Mouse (Mus musculus) midbrain, embryonic 16.5 days (tissue): ENCODE results near the gene Psenen. TPM values are rescaled to one million over a fixed set of nuclear protein-coding genes. Genes with fewer than 3 reads are reported as not detected.

Source experiments
- ATAC-seq: fragments of 200-750 bp; cut with Nextera tagmentation; 2 replicates; pipeline ENCODE4 v1.8.0; 2017; ENCODE audit warnings: moderate TSS enrichment
- H3K27ac ChIP-seq: fragments of 300-500 bp; sonication (generic); 2 replicates; pipeline ENCODE4 v1.5.1; 2014; ENCODE audit warnings: mild to moderate bottlenecking, low read length, mixed read lengths
- H3K27me3 ChIP-seq: fragments of 300-500 bp; sonication (generic); 2 replicates; pipeline ENCODE4 v1.6.1; 2014; ENCODE audit warnings: low read depth, low read length, mixed read lengths; ENCODE audit not compliant: control insufficient read depth, insufficient read depth
- H3K36me3 ChIP-seq: fragments of 300-500 bp; sonication (generic); 2 replicates; pipeline ENCODE4 v1.6.1; 2014; ENCODE audit warnings: mild to moderate bottlenecking, low read length, moderate library complexity, mixed read lengths; ENCODE audit not compliant: control insufficient read depth, insufficient read depth
- H3K4me1 ChIP-seq: fragments of 300-500 bp; sonication (generic); 2 replicates; pipeline ENCODE4 v1.6.1; 2014; ENCODE audit warnings: mild to moderate bottlenecking, low read length, mixed read lengths; ENCODE audit not compliant: control insufficient read depth, insufficient read depth
- H3K4me2 ChIP-seq: fragments of 300-500 bp; sonication (generic); 2 replicates; pipeline ENCODE4 v1.6.1; 2014; ENCODE audit warnings: mild to moderate bottlenecking, low read length, mixed read lengths
- H3K4me3 ChIP-seq: fragments of 300-500 bp; sonication (generic); 2 replicates; pipeline ENCODE4 v1.5.1; 2014; ENCODE audit warnings: low read depth, mild to moderate bottlenecking, low read length, moderate library complexity, mixed read lengths
- H3K9ac ChIP-seq: fragments of 300-500 bp; sonication (generic); 2 replicates; pipeline ENCODE4 v1.6.1; 2014; ENCODE audit warnings: low read depth, low read length, mixed read lengths
- H3K9me3 ChIP-seq: fragments of 300-500 bp; sonication (generic); replicated peaks from 2 replicates; pipeline ENCODE4 v1.6.1; 2014; ENCODE audit warnings: mild to moderate bottlenecking, low read length, mixed read lengths; ENCODE audit not compliant: control insufficient read depth, poor library complexity, severe bottlenecking
- WGBS: fragments of 180-500 bp; shearing (Covaris S2); extraction: QIAGEN DNeasy Blood & Tissue Kit; methylation state at CpG from one replicate; pipeline ENCODE4 v1.1.7; 2014; 5-methylcytosine and 5-hydroxymethylcytosine counted together
- polyA plus RNA-seq: library from polyadenylated mRNA; unstranded; fragments of >200 nt; fragmentation: Nextera tagmentation; extraction: Ambion mirVana; gene quantifications from 2 replicates; pipeline ENCODE4 v1.2.1, GENCODE M21; 2015

Psenen gene
- polyA plus RNA-seq, 1 experiment from 2014 or later, result 116 TPM

GRCm38 (mm10) chr7:30559443-30559954 lies 3.9 kb downstream of the Psenen start, which contains the start of gene Lin37:
Gene Lin37 (minus strand): TSS chr7:30559838.
- Histone ChIP-seq H3K9ac (peak within 1 kb of the TSS; percentile 72), H3K9me3 (no peaks in the 10 kb centered on the region), H3K4me1 (peaks cover 28% of the 10 kb centered on the region), H3K4me3 (peak within 1 kb of the TSS; percentile 65), H3K36me3 (peaks cover 19% of the 10 kb centered on the region), H3K4me2 (peak within 1 kb of the TSS; percentile 92), H3K27ac (peak within 1 kb of the TSS; percentile 72), H3K27me3 (no peaks in the 10 kb centered on the region)
- under 1% methylated on average over 20 of the region's 20 CpGs for whole genome bisulfite sequencing
- ATAC-seq, result peak; percentile 88

- Histone ChIP-seq H3K4me3 (peak overlapping the region; percentile 65), H3K9me3 (no peaks in the 10 kb centered on the region), H3K36me3 (peaks cover 19% of the 10 kb centered on the region), H3K4me1 (peaks cover 23% of the 10 kb centered on the region), H3K27ac (peak overlapping the region; percentile 72; the same call in 1 of the 2 replicates), H3K4me2 (peak overlapping the region; percentile 92), H3K9ac (peak overlapping the region; percentile 72), H3K27me3 (no peaks in the 10 kb centered on the region)
- ATAC-seq, result peak; percentile 9; the same call in 1 of the 2 replicates
- WGBS, result 15% methylated on average over 12 of the region's 12 CpGs
These were observed 4.6 kb downstream of the Psenen start for GRCm38 (mm10) chr7:30558656-30559442.

- 85% methylated on average over 13 of the region's 13 CpGs for WGBS
- no peak overlapping the region for H3K4me3 ChIP-seq
- H3K27me3 ChIP-seq, result no peaks in the 10 kb centered on the region
- H3K9me3 ChIP-seq, result no peaks in the 10 kb centered on the region
- peaks cover 19% of the 10 kb centered on the region for H3K36me3 ChIP-seq
- no peak for ATAC-seq
- no peak overlapping the region; the same call in 1 of the 2 replicates for H3K9ac ChIP-seq
- H3K4me1 ChIP-seq, result peaks cover 28% of the 10 kb centered on the region
- H3K4me2 ChIP-seq, result peak overlapping the region; percentile 92; the same call in 1 of the 2 replicates
- no peak overlapping the region for H3K27ac ChIP-seq
These were observed 5.4 kb downstream of the Psenen start for GRCm38 (mm10) chr7:30557901-30558514.

DNA sequence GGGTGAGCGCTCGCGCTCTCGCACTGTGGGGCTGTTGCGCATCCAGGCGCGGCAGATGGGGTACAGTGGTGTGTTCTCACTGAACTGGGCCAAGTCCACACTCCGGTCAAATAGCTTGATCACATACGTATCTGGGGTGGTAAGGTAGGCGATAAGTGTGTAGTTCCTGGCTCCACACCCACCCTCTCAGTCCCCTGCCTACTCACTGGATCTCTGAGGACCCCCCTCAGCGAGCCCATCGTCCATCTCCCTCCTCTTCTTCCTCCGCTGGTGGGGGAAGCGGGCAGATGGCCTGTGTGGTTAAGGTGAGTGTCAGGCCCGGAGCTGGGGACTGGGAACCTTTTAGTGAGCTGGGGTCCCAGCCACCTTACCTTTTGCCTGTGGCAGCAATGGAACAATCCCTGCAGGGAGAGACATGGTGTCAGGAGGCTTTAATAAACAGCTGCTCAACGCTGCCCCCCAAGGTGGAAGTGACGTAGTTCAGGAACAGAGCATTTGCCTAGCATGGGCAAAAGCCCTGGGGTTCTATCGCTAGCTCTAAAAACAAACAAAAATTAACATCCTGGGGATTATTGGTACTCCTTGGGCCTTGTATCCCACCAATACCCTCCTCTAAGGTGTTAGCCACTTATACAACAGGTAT lies 6.4 kb downstream of the Psenen start:
- peaks cover 28% of the 10 kb centered on the region for H3K4me1 ChIP-seq
- H3K27ac ChIP-seq, result no peak overlapping the region
- 93% methylated on average over 18 of the region's 18 CpGs for WGBS
- no peak overlapping the region for H3K4me3 ChIP-seq
- no peak overlapping the region for H3K9ac ChIP-seq
- H3K4me2 ChIP-seq, result no peak overlapping the region
- ATAC-seq, result no peak
- no peaks in the 10 kb centered on the region for H3K27me3 ChIP-seq
- no peaks in the 10 kb centered on the region for H3K9me3 ChIP-seq
- peaks cover 19% of the 10 kb centered on the region for H3K36me3 ChIP-seq

DNA sequence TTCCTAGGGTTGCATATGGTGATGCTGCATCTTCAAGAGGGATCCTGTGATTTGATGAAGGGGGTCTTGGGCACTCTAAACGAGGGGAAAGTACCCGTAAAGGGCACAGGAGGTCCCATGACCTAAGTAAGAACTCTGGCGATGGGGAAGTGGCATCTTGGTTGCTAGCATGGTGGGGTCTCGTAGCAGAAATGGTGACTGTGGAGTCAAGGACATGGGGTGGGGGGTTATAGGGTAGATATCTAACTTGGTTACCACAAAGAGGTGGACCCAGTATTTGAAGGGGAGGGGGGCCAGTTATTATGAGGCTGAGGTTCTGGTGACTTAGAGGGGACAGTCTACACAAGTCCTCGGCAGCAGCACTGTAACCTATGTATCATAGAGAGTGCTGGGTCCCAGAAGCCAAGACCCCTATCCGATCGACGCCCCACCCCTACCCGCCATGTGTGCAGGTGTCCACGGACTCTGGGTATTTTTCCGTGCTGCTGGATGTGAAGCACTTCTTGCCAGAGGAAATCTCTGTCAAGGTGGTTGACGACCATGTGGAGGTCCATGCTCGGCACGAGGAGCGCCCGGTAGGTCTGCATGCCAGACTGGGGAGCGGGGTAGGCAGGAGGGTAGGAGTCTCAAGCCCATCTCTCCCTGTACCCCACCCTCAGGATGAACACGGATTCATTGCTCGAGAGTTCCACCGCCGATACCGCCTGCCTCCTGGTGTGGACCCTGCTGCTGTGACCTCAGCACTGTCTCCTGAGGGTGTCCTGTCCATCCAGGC lies 9.4 kb downstream of the Psenen start:
- WGBS, result 86% methylated on average over 22 of the region's 22 CpGs
- ATAC-seq, result no peak
- peaks cover 19% of the 10 kb centered on the region for H3K36me3 ChIP-seq
- no peaks in the 10 kb centered on the region for H3K9me3 ChIP-seq
- H3K9ac ChIP-seq, result no peak overlapping the region
- peaks cover 21% of the 10 kb centered on the region for H3K4me1 ChIP-seq
- H3K27me3 ChIP-seq, result no peaks in the 10 kb centered on the region
- H3K4me3 ChIP-seq, result no peak overlapping the region
- H3K27ac ChIP-seq, result no peak overlapping the region
- H3K4me2 ChIP-seq, result peak overlapping the region; percentile 88; the same call in 1 of the 2 replicates

- ATAC-seq, result no peak
- Histone ChIP-seq H3K4me2 (peak overlapping the region; percentile 88), H3K27me3 (no peaks in the 10 kb centered on the region), H3K27ac (peak overlapping the region; percentile 79), H3K4me1 (peaks cover 12% of the 10 kb centered on the region), H3K9ac (peak overlapping the region; percentile 65), H3K4me3 (peak overlapping the region; percentile 54), H3K9me3 (no peaks in the 10 kb centered on the region), H3K36me3 (peaks cover 19% of the 10 kb centered on the region)
- WGBS, result 7% methylated on average over 23 of the region's 23 CpGs
These were observed 10.3 kb downstream of the Psenen start for GRCm38 (mm10) chr7:30553021-30553589.

- Histone ChIP-seq H3K9me3 (no peaks in the 10 kb centered on the region), H3K4me3 (peak within 1 kb of the TSS; percentile 54), H3K36me3 (peaks cover 19% of the 10 kb centered on the region), H3K4me2 (peak within 1 kb of the TSS; percentile 88), H3K27ac (peak within 1 kb of the TSS; percentile 93), H3K9ac (peak within 1 kb of the TSS; percentile 65), H3K27me3 (no peaks in the 10 kb centered on the region), H3K4me1 (peaks cover 11% of the 10 kb centered on the region)
- ATAC-seq, result peak; percentile 96
- under 1% methylated on average over 44 of the region's 44 CpGs for WGBS
These were observed 11.1 kb downstream of the Psenen start, which contains the start of the genes Hspb6 and Proser3 for GRCm38 (mm10) chr7:30552102-30553020. Gene Hspb6 (plus strand): TSS chr7:30552178. Gene Proser3 (minus strand): TSS chr7:30552299.
